Mouse (Mus musculus) megakaryocyte, embryonic 14.5 days (primary cell): ENCODE data around the gene Rad51b.

Source experiments
- FLI1 ChIP-seq: IDR thresholded peaks from 2 replicates; pipeline ENCODE4 v1.6.1; 2012; ENCODE audit warnings: low read length, inconsistent platforms, mixed read lengths
- GATA1 ChIP-seq: IDR thresholded peaks from 3 replicates; pipeline ENCODE4 v1.6.1; 2012; ENCODE audit warnings: mixed read lengths, low read length, inconsistent platforms, borderline replicate concordance

DNA sequence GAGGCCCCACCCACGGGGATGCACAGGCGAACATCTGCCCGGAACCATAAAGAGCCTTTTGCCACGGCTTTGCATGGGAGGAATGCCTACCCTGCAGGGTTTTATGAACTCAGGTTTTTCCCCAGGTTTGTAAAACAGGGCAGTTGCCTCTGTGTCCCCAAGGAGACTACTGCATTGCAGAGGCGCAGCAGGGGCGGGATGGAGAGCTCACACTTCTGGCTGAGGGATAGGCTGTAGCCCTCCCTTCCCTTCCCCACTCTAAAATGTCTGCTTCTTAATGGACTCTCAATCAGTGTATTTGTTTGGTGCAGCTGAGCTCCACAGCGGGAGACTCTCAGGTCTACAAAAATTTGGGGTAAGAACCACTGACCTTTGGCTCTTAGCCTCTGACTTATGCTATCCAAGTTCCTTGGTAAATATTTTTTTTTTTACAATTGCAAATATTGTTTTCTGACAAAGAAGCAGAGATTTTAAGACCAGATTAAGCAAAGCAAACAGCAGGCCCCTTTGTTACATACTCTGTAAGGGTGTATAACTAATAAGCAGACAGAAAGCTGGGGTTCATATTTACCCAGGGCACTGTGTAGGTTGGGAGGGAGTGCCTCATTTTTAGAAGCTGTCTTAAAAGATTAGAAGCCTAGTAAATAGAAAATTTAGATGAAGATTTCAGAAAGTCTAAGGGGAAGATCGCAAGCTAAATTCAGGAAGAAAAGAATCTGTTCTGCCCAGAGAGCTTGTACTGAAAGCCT lies 507.9 kb downstream of the Rad51b start:
- TF ChIP-seq GATA1, result no peak
- no peak for TF ChIP-seq FLI1
